Mouse (Mus musculus) thymus, postnatal 36 days (tissue): ENCODE measurements around the gene Olfr237-ps1.
"Not testable (repeated sequence)": the region's sequence is repeated elsewhere in the genome, so short reads cannot be mapped to it uniquely, and the experiment has no call there.

Experiments
- DNase-seq, 2 experiments: peaks; one replicate each; pipeline ENCODE4 v3.0.0; 2022; ENCODE audit warnings: mixed read lengths in 2 of 2

Gene Olfr237-ps1

DNA sequence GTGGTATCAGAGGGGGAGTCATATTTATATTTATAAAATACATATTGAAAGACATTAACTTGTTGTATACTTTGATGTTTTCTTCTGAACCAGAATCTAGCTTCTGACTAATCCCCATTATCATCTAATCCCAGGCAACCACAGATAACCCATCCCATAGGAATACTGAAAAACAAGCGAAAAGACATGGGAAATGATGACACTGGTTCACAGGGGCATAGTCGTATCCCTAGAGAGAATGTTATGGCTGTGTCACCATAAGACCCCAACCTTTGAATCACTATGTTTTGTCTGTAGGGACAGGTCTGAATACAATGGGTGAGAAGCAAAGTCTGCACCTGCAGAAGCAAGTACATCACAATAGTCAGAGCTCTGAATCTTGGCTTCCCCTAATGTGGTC is at the start of gene Olfr237-ps1:
Gene Olfr237-ps1 (plus strand): TSS at position 301 of the 400 bp plus-strand sequence.
- not testable (repeated sequence) for DNase-seq

DNA sequence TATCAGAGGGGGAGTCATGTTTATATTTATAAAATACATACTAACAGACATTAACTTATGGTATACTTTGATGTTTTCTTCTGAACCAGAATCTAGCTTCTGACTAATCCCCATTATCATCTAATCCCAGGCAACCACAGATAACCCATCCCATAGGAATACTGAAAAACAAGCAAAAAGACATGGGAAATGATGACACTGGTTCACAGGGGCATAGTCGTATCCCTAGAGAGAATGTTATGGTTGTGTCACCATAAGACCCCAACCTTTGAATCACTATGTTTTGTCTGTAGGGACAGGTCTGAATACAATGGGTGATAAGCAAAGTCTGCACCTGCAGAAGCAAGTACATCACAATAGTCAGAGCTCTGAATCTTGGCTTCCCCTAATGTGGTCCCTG is 40.3 kb upstream of the Olfr237-ps1 start, which contains the start of gene Olfr441:
Gene Olfr441 (plus strand): TSS at position 301 of the 400 bp plus-strand sequence.
- not testable (repeated sequence) for DNase-seq

DNA sequence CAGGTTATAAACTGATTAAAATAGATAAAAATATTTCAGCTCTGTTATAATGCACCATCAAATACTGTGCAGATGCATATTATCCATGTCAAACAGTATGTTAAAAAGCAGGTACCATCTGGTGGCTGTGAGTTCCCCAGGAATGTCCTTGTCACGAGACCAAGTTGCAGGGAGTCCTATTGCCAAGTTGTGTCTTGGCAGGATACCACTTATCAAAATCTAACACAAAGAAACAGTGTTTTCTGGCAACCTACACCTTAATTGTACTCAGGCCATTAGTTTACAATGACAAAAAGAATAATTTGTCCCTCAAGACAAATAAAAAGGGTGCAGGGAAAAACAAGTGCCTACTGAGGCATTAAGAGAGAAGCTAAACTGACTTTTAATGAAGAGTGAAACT is 13.1 kb downstream of the Olfr237-ps1 start:
- no peak for DNase-seq

DNA sequence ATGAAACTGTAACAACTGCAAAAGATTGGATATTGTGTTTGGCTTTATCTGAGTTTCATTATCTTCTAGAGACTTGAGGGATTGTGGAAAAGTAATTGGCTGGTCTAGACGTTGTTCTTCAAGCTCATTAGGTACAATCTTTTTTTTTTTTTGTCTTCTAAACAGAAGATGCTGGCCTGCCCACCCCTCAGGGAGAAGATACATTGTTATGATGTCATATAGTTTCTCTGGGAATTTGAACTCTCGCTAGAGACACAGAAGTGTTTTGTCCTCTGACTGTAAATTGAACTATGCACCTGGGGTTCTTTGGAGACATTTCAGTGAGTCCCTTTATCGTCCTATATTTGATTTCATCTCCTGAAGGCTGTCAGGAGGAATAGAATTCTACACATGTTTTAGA is 16.6 kb downstream of the Olfr237-ps1 start, which contains the start of gene Olfr437:
Gene Olfr437 (plus strand): TSS at position 301 of the 400 bp plus-strand sequence.
- DNase-seq = no peak

DNA sequence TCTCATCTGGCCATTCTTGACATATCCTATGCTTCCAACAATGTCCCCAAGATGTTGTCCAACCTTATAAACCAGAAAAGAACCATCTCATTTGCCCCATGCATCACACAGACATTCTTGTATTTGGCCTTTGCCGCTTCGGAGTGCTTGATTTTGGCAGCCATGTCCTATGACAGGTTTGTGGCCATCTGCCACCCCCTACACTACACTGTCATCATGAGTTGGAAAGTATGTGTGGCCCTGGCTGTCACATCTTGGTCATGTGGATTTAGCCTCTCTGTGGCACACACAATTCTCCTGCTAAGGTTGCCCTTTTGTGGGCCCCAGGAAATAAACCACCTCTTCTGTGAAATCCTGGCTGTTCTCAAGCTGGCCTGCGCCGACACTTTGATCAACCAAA is 20.9 kb downstream of the Olfr237-ps1 start:
- DNase-seq = no peak

DNA sequence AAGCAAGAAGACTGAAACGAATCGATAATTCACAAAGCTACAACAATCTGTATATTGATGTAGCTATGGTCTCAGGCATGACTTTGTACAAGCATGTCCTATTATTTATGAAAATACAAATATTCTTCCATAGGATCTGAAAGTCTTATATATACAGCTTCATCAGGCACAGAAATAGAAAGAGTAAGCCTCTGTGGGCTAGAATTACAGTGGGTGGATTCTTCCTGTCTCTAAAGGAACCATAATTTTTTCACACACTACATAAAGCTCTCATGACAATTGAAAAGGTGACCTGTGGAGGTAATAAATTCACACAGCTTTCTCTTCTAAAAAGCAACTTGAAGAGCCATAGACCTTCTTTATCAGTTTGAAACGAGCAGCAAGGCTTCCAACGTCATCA is 25.5 kb downstream of the Olfr237-ps1 start, which contains the start of gene Olfr13:
Gene Olfr13 (plus strand): TSS at position 301 of the 400 bp plus-strand sequence.
- no peak for DNase-seq

DNA sequence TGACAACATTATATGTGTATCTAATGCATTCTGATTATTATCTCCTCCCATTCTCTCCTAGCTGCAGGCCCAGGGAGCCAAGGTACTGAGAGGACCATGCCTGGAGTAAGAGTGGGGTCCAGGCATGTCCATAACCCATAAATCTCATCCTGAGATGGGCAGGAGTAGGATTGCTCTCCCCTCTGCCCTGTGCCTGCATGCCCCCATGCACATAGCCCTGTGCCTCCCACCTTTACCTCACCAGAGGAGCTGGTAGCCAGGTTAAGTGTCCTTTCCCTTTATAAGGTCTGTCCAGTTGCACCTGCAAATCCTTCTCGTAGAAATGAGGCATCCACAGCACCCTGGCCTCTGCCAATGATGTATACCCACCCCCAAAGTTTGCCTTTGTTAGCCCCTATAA is 31.8 kb downstream of the Olfr237-ps1 start:
- DNase-seq = no peak

DNA sequence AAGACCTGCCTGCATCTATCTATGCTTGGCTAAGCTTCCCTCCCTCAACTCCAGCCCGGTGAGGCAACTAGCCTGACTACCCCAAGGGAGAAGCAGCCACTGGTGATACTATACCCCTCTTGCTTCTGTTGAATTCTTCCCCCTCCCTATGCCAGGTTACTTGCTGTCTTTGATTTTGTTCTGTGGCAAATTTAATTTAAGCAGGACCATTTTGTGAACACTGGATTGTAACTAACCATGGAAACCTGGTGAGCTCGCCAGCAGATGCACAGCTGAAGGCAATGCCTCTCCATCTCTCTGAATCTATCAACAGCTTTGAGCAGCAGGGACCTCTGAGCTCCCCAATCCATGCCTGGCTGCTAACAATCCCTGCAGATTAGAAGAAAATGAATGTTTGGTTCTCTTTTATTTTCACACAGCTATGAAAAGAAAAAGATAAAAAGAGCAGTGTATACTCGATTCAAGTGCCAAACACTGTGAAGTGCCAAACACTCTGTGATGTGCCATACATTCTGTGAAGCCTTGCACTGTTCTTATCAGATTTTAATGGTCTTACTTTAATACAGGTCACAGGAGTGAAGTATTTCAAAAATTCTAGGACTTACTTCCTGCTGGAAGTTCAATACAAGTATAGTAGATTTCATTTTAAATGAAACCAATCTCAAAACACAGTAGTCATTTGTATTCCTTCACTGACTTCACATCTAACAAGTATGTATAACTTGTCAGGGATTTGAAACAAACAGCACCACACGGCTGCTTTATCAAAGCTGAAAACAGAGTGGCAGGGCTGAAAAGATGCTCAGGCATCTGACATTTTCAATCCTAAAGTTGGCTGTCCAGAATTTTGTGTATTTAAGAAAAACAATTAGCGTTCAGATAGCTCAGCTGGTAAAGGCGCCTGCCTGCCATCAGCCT is 32.5 kb downstream of the Olfr237-ps1 start:
- no peak for DNase-seq

DNA sequence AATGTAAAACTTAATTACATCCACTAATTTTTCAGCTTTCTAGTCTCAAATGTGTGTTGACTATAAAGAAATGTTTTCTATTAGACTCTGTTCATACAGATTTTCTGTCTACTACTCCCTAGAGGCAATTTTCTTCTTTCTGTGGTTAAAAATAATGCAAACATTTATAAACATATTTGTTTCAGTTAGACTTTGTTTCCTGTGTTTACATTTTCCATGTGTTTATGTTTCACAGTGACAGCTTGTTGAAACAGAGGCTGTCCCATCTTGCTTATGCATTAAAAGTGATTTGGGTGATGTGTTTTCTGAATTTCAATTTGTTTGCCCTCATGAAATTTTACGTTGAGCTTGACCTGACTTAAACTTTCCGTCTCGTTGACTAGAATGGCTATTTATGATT is 44.6 kb downstream of the Olfr237-ps1 start:
- DNase-seq = no peak

DNA sequence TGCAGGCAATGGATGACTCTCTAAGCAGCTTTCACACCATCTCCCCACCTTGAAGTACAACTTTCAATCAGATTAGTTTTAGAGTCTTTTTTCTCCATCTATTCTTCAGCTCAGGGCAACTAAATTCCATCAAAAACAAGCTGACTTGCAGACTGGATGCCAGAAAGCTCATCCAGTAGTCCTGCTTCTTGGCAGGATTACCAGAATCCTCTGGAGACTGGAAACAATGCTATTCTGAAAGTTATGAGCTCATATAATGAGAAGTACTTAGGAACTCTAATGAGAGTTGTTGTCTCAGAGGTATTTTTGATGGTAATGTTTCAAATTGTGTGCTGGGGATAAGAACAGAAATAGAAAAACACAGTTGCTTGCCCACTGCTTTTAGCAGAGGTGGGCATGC is 50.4 kb downstream of the Olfr237-ps1 start, which contains the start of gene Olfr435:
Gene Olfr435 (plus strand): TSS at position 366 of the 400 bp plus-strand sequence.
- DNase-seq = no peak

DNA sequence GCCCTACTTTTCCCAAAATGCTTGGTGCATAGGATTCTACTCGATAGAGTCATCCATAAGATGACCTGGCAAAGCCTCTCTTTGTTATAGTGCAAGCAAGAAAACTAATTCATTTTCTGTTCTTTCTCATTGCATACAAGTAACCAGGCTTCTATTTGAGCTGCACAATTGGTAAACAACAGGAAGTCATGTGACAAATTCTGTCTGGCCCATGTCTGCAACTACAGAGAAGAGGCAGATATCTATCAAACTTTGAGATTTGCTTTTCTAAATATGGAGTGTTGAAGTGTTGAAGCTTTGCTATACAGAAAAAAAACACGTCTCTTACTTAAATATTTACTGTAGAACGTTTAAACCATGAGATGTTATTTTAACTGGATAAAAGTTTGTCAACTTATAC is 51.7 kb downstream of the Olfr237-ps1 start:
- DNase-seq = no peak

DNA sequence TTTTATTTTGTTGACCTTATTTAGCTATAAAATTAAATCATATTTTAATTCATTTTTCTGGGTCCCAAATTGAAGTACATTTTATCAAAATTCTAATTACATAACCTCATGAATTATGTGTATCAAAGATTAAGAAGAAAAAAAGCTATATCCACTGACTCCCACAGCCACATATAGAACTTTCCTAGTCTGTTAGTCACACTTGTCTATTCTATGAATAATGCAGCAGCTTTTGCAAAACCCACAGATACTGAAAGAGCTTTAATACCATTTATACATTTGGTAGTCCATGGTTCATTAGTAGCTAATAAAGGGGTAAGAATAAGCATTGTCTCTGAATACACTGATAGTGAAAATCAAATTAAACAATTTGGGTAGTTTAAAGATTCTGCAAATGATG is 56.4 kb downstream of the Olfr237-ps1 start:
- no peak for DNase-seq

DNA sequence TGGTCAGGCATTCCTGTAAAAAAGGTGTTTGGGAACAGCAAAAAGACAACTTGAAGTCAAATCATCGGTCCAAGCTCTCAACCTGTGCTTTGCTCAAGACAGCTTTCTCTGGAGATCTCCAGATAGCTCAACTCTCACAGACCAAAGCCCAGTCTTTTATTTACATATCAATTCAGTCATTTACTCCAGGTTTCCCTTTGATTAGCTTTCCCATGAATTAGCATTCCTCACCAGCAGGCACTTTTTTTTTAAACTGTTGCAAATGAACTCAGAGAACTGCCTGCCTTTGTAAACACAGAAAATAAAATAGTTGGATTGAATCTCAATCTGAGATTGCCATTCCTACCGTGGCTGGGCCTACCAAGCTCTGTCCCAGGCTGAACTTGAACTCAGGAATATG is 59.0 kb downstream of the Olfr237-ps1 start:
- no peak for DNase-seq
